Comparison of ENCODE assay signal across 9 mouse cellular contexts in genomic region chr10:111226508-111226907, GRCm38 (mm10).
DNase-seq lines count a peak whose midpoint lies in the region; ATAC-seq lines count a peak whose summit lies in the region.
"Had no signal": no experiment of that assay in that cellular context is flagged by ENCODE, and none has a peak within 500 bp of the region (broad histone marks: within the 10 kb centered on the region; RNA-seq: fewer than 3 reads in every experiment).

No protein-coding gene starts in this region.

- WGBS in hindbrain, embryonic 15.5 days, result 28% methylated on average over 3 of the region's 3 CpGs

- no peak overlapping the region for H3K9ac ChIP-seq in hindbrain, embryonic 15.5 days

- no peak overlapping the region for H3K4me2 ChIP-seq in hindbrain, embryonic 15.5 days

- peak; percentile 92 for DNase-seq in Muller cell, postnatal 12 days (ENCODE audit: inconsistent ontology term)
- peak; percentile 86 for DNase-seq in cerebellum, adult 8-10 months
- DNase-seq in frontal cortex, adult 2 months (ENCODE audit: extremely low spot score in 1 of 2, low spot score in 1 of 2), result peak; percentile 76 to 97
- peak; percentile 84 for DNase-seq in left cerebral cortex, adult 11 months (ENCODE audit: low spot score)
- DNase-seq in right cerebral cortex, adult 18-20 months, result peak; percentile 90
- DNase-seq in urinary bladder, postnatal 10 days (ENCODE audit: low spot score), result peak; percentile 88

- peaks cover 6% of the 10 kb centered on the region for H3K4me1 ChIP-seq in hindbrain, embryonic 15.5 days (replicated peaks)

- no peaks in the 10 kb centered on the region for H3K9me3 ChIP-seq in hindbrain, embryonic 15.5 days
- H3K9me3 ChIP-seq: megakaryocyte, embryonic 14.5 days had no signal

- H3K4me3 ChIP-seq in hindbrain, embryonic 15.5 days, result no peak overlapping the region
- H3K4me3 ChIP-seq: megakaryocyte, embryonic 14.5 days had no signal

- no peaks in the 10 kb centered on the region for H3K36me3 ChIP-seq in hindbrain, embryonic 15.5 days

- H3K27me3 ChIP-seq in hindbrain, embryonic 15.5 days, result no peaks in the 10 kb centered on the region
- H3K27me3 ChIP-seq: megakaryocyte, embryonic 14.5 days had no signal

- H3K27ac ChIP-seq in hindbrain, embryonic 15.5 days (replicated peaks), result no peak overlapping the region

- peak; percentile 55 for ATAC-seq in hindbrain, embryonic 15.5 days (ENCODE audit: low FRiP score, low read depth)
- peak; percentile 96 for ATAC-seq in megakaryocyte, adult 5-6 weeks (ENCODE audit: poor library complexity, severe bottlenecking)
